Mouse (Mus musculus): ENCODE results near the gene Pex19. TPM values are rescaled to one million over a fixed set of nuclear protein-coding genes. Genes with fewer than 3 reads are reported as not detected.

Pex19 gene
- polyA plus RNA-seq, 1 experiment from 2014 or later: 123 TPM

GRCm38 (mm10) chr1:172140160-172140559 is 13.6 kb downstream of the Pex19 start:
- H3K36me3 ChIP-seq: peaks cover 10% of the 10 kb centered on the region; the same call in 1 of the 2 replicates
- H3K27ac ChIP-seq: no peak overlapping the region
- no peak overlapping the region for H3K4me3 ChIP-seq
- WGBS: 70% methylated on average over 2 of the region's 2 CpGs
- H3K4me2 ChIP-seq: no peak overlapping the region
- no peak overlapping the region for H3K9ac ChIP-seq
- no peaks in the 10 kb centered on the region for H3K27me3 ChIP-seq
- no peak for ATAC-seq (ENCODE audit: borderline replicate concordance, extremely low read depth, low FRiP score, low TSS enrichment)
- no peaks in the 10 kb centered on the region for H3K9me3 ChIP-seq
- 0 out of 2 replicates have a peak, but pooled peaks cover 3% of the 10 kb centered on the region for H3K4me1 ChIP-seq

GRCm38 (mm10) chr1:172140825-172141224 is 14.3 kb downstream of the Pex19 start:
- no peak overlapping the region for H3K4me3 ChIP-seq
- no peak for ATAC-seq (ENCODE audit: borderline replicate concordance, extremely low read depth, low FRiP score, low TSS enrichment)
- no peak overlapping the region for H3K9ac ChIP-seq
- H3K4me2 ChIP-seq: no peak overlapping the region
- WGBS: 66% methylated on average over 1 of the region's 1 CpGs
- H3K9me3 ChIP-seq: no peaks in the 10 kb centered on the region
- H3K27me3 ChIP-seq: no peaks in the 10 kb centered on the region
- peaks cover 6% of the 10 kb centered on the region; the same call in 1 of the 2 replicates for H3K36me3 ChIP-seq
- H3K27ac ChIP-seq: no peak overlapping the region
- 0 out of 2 replicates have a peak, but pooled peaks cover 3% of the 10 kb centered on the region for H3K4me1 ChIP-seq

- Histone ChIP-seq H3K9ac (no peak overlapping the region), H3K9me3 (no peaks in the 10 kb centered on the region), H3K27ac (no peak overlapping the region), H3K27me3 (no peaks in the 10 kb centered on the region), H3K4me2 (no peak overlapping the region), H3K4me3 (no peak overlapping the region), H3K4me1 (0 out of 2 replicates have a peak, but pooled peaks cover 3% of the 10 kb centered on the region), H3K36me3 (no peaks in the 10 kb centered on the region)
- WGBS: 68% methylated on average over 3 of the region's 3 CpGs
- no peak for ATAC-seq (ENCODE audit: borderline replicate concordance, extremely low read depth, low FRiP score, low TSS enrichment)
Observed at GRCm38 (mm10) chr1:172141529-172141928, 15.0 kb downstream of the Pex19 start.

- H3K9ac ChIP-seq: no peak overlapping the region
- H3K9me3 ChIP-seq: no peaks in the 10 kb centered on the region
- no peaks in the 10 kb centered on the region for H3K27me3 ChIP-seq
- ATAC-seq (ENCODE audit: borderline replicate concordance, extremely low read depth, low FRiP score, low TSS enrichment): no peak
- no peak overlapping the region for H3K4me3 ChIP-seq
- no peaks in the 10 kb centered on the region for H3K36me3 ChIP-seq
- no peak overlapping the region for H3K27ac ChIP-seq
- peaks cover 9% of the 10 kb centered on the region; the same call in 1 of the 2 replicates for H3K4me1 ChIP-seq
- WGBS: 25% methylated on average over 1 of the region's 1 CpGs
- H3K4me2 ChIP-seq: no peak overlapping the region
Observed at GRCm38 (mm10) chr1:172143570-172143969, 17.0 kb downstream of the Pex19 start.

- peaks cover 21% of the 10 kb centered on the region for H3K36me3 ChIP-seq
- peaks cover 22% of the 10 kb centered on the region for H3K4me1 ChIP-seq
- peak within 1 kb of the TSS; percentile 68 for H3K4me2 ChIP-seq
- H3K9me3 ChIP-seq: no peaks in the 10 kb centered on the region
- peak; percentile 99 for ATAC-seq (ENCODE audit: borderline replicate concordance, extremely low read depth, low FRiP score, low TSS enrichment)
- H3K27ac ChIP-seq: peak within 1 kb of the TSS; percentile 96
- H3K4me3 ChIP-seq: peak within 1 kb of the TSS; percentile 92
- H3K27me3 ChIP-seq: no peaks in the 10 kb centered on the region
- under 1% methylated on average over 42 of the region's 42 CpGs for WGBS
- peak within 1 kb of the TSS; percentile 99 for H3K9ac ChIP-seq
Observed at GRCm38 (mm10) chr1:172147835-172148278, 21.3 kb downstream of the Pex19 start, which contains the start of gene Dcaf8. TSS of gene Dcaf8 (plus strand) at chr1:172148084.

- Histone ChIP-seq H3K4me3 (peak overlapping the region; percentile 92), H3K4me1 (peaks cover 19% of the 10 kb centered on the region), H3K9ac (peak overlapping the region; percentile 99), H3K36me3 (peaks cover 27% of the 10 kb centered on the region), H3K4me2 (peak overlapping the region; percentile 68), H3K9me3 (no peaks in the 10 kb centered on the region), H3K27me3 (no peaks in the 10 kb centered on the region), H3K27ac (peak overlapping the region; percentile 96)
- under 1% methylated on average over 40 of the region's 40 CpGs for WGBS
- peak; percentile 66 for ATAC-seq (ENCODE audit: borderline replicate concordance, extremely low read depth, low FRiP score, low TSS enrichment)
Observed at GRCm38 (mm10) chr1:172148279-172148954, 21.9 kb downstream of the Pex19 start.

GRCm38 (mm10) chr1:172148955-172149815 is 22.6 kb downstream of the Pex19 start:
- H3K4me2 ChIP-seq: peak overlapping the region; percentile 68
- peak overlapping the region; percentile 99 for H3K9ac ChIP-seq
- peak overlapping the region; percentile 96 for H3K27ac ChIP-seq
- ATAC-seq (ENCODE audit: borderline replicate concordance, extremely low read depth, low FRiP score, low TSS enrichment): no peak
- no peaks in the 10 kb centered on the region for H3K27me3 ChIP-seq
- 5% methylated on average over 19 of the region's 19 CpGs for WGBS
- H3K4me1 ChIP-seq: peaks cover 19% of the 10 kb centered on the region
- no peaks in the 10 kb centered on the region for H3K9me3 ChIP-seq
- peak overlapping the region; percentile 92 for H3K4me3 ChIP-seq
- H3K36me3 ChIP-seq: peaks cover 35% of the 10 kb centered on the region

- Histone ChIP-seq H3K4me1 (peaks cover 12% of the 10 kb centered on the region), H3K36me3 (peaks cover 56% of the 10 kb centered on the region), H3K27ac (no peak overlapping the region), H3K9ac (no peak overlapping the region), H3K4me3 (no peak overlapping the region), H3K4me2 (no peak overlapping the region), H3K27me3 (no peaks in the 10 kb centered on the region), H3K9me3 (no peaks in the 10 kb centered on the region)
- no peak for ATAC-seq (ENCODE audit: borderline replicate concordance, extremely low read depth, low FRiP score, low TSS enrichment)
- 83% methylated on average over 3 of the region's 3 CpGs for WGBS
Observed at GRCm38 (mm10) chr1:172154536-172154935, 28.0 kb downstream of the Pex19 start.

GRCm38 (mm10) chr1:172155518-172155917 is 29.0 kb downstream of the Pex19 start:
- Histone ChIP-seq H3K36me3 (peaks cover 52% of the 10 kb centered on the region), H3K9ac (no peak overlapping the region), H3K9me3 (no peaks in the 10 kb centered on the region), H3K4me1 (peaks cover 8% of the 10 kb centered on the region), H3K27me3 (no peaks in the 10 kb centered on the region), H3K27ac (no peak overlapping the region), H3K4me3 (no peak overlapping the region), H3K4me2 (no peak overlapping the region)
- WGBS: 87% methylated on average over 3 of the region's 3 CpGs
- ATAC-seq (ENCODE audit: borderline replicate concordance, extremely low read depth, low FRiP score, low TSS enrichment): no peak

- no peaks in the 10 kb centered on the region for H3K9me3 ChIP-seq
- peaks cover 17% of the 10 kb centered on the region; the same call in 1 of the 2 replicates for H3K36me3 ChIP-seq
- ATAC-seq (ENCODE audit: borderline replicate concordance, extremely low read depth, low FRiP score, low TSS enrichment): no peak
- H3K4me2 ChIP-seq: no peak overlapping the region
- H3K4me3 ChIP-seq: no peak overlapping the region
- no peak overlapping the region for H3K27ac ChIP-seq
- H3K9ac ChIP-seq: no peak overlapping the region
- H3K27me3 ChIP-seq: no peaks in the 10 kb centered on the region
- peaks cover 6% of the 10 kb centered on the region; the same call in 1 of the 2 replicates for H3K4me1 ChIP-seq
- WGBS: 7% methylated on average over 4 of the region's 4 CpGs
Observed at GRCm38 (mm10) chr1:172159970-172160369, 33.4 kb downstream of the Pex19 start.

- H3K27me3 ChIP-seq: no peaks in the 10 kb centered on the region
- no peaks in the 10 kb centered on the region for H3K9me3 ChIP-seq
- no peak overlapping the region for H3K4me3 ChIP-seq
- H3K9ac ChIP-seq: no peak overlapping the region
- H3K36me3 ChIP-seq: peaks cover 18% of the 10 kb centered on the region; the same call in 1 of the 2 replicates
- H3K27ac ChIP-seq: no peak overlapping the region
- no peak overlapping the region for H3K4me2 ChIP-seq
- ATAC-seq (ENCODE audit: borderline replicate concordance, extremely low read depth, low FRiP score, low TSS enrichment): no peak
- peaks cover 6% of the 10 kb centered on the region; the same call in 1 of the 2 replicates for H3K4me1 ChIP-seq
Observed at GRCm38 (mm10) chr1:172160508-172160907, 34.0 kb downstream of the Pex19 start.
